Mouse (Mus musculus): ENCODE measurements around the gene Gm17190. TPM values are rescaled to one million over a fixed set of nuclear protein-coding genes. Genes with fewer than 3 reads are reported as not detected.

The Gm17190 gene
- total and polyA plus RNA-seq, 3 experiments, result 0.74 TPM; not detected in 2

DNA sequence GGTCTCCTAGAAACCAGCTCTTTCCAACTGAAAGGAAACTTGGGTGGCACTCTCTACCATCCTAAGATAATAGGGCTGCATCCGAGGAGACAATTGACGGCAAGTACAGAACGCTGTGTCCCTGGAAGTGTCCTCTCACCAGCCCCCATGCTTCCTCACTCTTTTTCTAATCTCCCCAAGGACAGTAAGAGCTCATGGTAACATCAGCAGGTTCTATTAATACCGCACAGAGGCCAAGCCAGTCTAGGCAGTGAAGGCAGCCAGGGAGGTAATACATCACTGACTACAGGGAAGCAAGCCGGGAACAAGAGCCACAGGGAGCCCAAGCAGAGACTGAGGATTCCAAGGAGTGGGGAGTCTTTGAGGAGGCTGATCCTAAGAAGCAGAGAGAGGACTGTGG lies 43.2 kb downstream of the Gm17190 start:
- no peak for DNase-seq (ENCODE audit: extremely low read depth)
- Histone ChIP-seq H3K4me2 (ENCODE audit: insufficient read depth, low read depth, poor library complexity, severe bottlenecking) (no peak overlapping the region), H3K27ac (ENCODE audit: insufficient read depth, low read depth) (no peak overlapping the region), H3K9ac (ENCODE audit: insufficient read depth, low read depth) (no peak overlapping the region), H3K79me2 (replicated peaks; ENCODE audit: control insufficient read depth, extremely low read depth, insufficient read depth, poor library complexity, severe bottlenecking) (no peaks in the 10 kb centered on the region), H3K4me3 (replicated peaks in 1 of 3; ENCODE audit: low read depth in 2 of 3, low read length in 2 of 3, poor library complexity in 1 of 3) (no peak overlapping the region), H3K27me3 (replicated peaks) (no peaks in the 10 kb centered on the region), H3K36me3 (replicated peaks in 1 of 2; ENCODE audit: control insufficient read depth in 1 of 2, insufficient read depth in 1 of 2, low read length in 1 of 2) (no peaks in the 10 kb centered on the region), H3K4me1 (ENCODE audit: control insufficient read depth in 1 of 2, insufficient read depth in 2 of 2) (peaks cover 0 to 13% of the 10 kb centered on the region in 2 experiments; a peak in 3 of 4 replicates), H3K9me3 (replicated peaks; ENCODE audit: low read length) (no peaks in the 10 kb centered on the region)
- dilution Hi-C loops (cut with MboI; ENCODE audit: extremely low pct_ligation_motif_present, extremely low pct_unique_long_range_greater_than_20kb, low sequenced_read_pairs), result no loop called here
- in situ Hi-C loops (cut with MboI; ENCODE audit: low pct_ligation_motif_present, low pct_unique_long_range_greater_than_20kb, low sequenced_read_pairs), result no loop called here
- TF ChIP-seq USF1 (IDR thresholded peaks at IDR 0.05; ENCODE audit: low read depth, low read length), result no peak
- no peak for TF ChIP-seq KAT2A (IDR thresholded peaks at IDR 0.05; ENCODE audit: insufficient replicate concordance, low read length)
- no peak for TF ChIP-seq UBTF (IDR thresholded peaks at IDR 0.05; ENCODE audit: low read depth, low read length)
- TF ChIP-seq MAZ (IDR thresholded peaks at IDR 0.05; ENCODE audit: low read depth, low read length), result no peak
- no peak for TF ChIP-seq CHD1 (IDR thresholded peaks at IDR 0.05; ENCODE audit: low read depth, low read length)
- TF ChIP-seq MYC (IDR thresholded peaks at IDR 0.05; ENCODE audit: low read depth, low read length), result no peak
- TF ChIP-seq POLR2A (IDR thresholded peaks at IDR 0.05; ENCODE audit: low read depth, low read length), result no peak
- TF ChIP-seq ZNF384 (IDR thresholded peaks at IDR 0.05; ENCODE audit: low read depth, low read length), result no peak
- TF ChIP-seq ZMIZ1 (IDR thresholded peaks at IDR 0.05; ENCODE audit: low read depth, low read length), result no peak
- TF ChIP-seq ZC3H11A (IDR thresholded peaks at IDR 0.05; ENCODE audit: low read depth, low read length), result no peak
- no peak for TF ChIP-seq NELFE (IDR thresholded peaks at IDR 0.05; ENCODE audit: low read depth, low read length)
- TF ChIP-seq JUN (IDR thresholded peaks at IDR 0.05; ENCODE audit: insufficient read depth, low read depth, low read length), result no peak
- TF ChIP-seq ELF1 (IDR thresholded peaks at IDR 0.05; ENCODE audit: low read depth, low read length), result no peak
- no peak for TF ChIP-seq BHLHE40 (IDR thresholded peaks at IDR 0.05; ENCODE audit: low read depth, low read length)
- TF ChIP-seq TBP (conservative IDR thresholded peaks at IDR 0.05; ENCODE audit: low read depth, low read length), result no peak

DNA sequence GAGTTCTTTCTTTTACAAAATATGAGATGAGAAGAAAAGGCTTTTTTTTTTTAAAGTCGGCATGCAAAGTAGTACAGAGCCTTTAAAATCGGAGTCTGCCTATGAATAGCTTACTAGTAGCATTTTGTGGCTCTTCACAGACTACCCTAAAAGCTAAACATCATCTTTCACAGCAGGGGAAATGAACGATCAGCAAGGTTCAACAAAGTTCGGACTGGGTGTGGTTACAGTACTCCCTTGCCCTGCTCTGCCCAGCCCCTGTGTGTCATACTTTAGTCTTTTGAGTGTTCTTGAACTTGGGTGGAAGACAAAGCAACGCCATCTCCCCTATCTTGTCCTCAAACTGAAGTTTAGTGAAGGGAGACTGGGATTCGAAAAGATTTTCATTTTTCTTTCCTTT lies 44.8 kb downstream of the Gm17190 start:
- in situ Hi-C loops (cut with MboI; ENCODE audit: low pct_ligation_motif_present, low pct_unique_long_range_greater_than_20kb, low sequenced_read_pairs) (no loop called here), dilution Hi-C loops (cut with MboI; ENCODE audit: extremely low pct_ligation_motif_present, extremely low pct_unique_long_range_greater_than_20kb, low sequenced_read_pairs) (no loop called here)
- Histone ChIP-seq H3K27ac (ENCODE audit: insufficient read depth, low read depth) (no peak overlapping the region), H3K4me3 (replicated peaks in 1 of 3; ENCODE audit: low read depth in 2 of 3, low read length in 2 of 3, poor library complexity in 1 of 3) (no peak overlapping the region), H3K79me2 (replicated peaks; ENCODE audit: control insufficient read depth, extremely low read depth, insufficient read depth, poor library complexity, severe bottlenecking) (no peaks in the 10 kb centered on the region), H3K9ac (ENCODE audit: insufficient read depth, low read depth) (no peak overlapping the region), H3K27me3 (replicated peaks) (no peaks in the 10 kb centered on the region), H3K36me3 (replicated peaks in 1 of 2; ENCODE audit: control insufficient read depth in 1 of 2, insufficient read depth in 1 of 2, low read length in 1 of 2) (no peaks in the 10 kb centered on the region), H3K4me1 (ENCODE audit: control insufficient read depth in 1 of 2, insufficient read depth in 2 of 2) (peaks cover 0 to 13% of the 10 kb centered on the region in 2 experiments), H3K9me3 (replicated peaks; ENCODE audit: low read length) (no peaks in the 10 kb centered on the region), H3K4me2 (ENCODE audit: insufficient read depth, low read depth, poor library complexity, severe bottlenecking) (0 out of 2 replicates have a peak overlapping the region, but pooled peaks have one; percentile 1)
- TF ChIP-seq MAX (IDR thresholded peaks at IDR 0.05; ENCODE audit: low read length), result no peak
- TF ChIP-seq POLR2A (IDR thresholded peaks at IDR 0.05; ENCODE audit: low read depth, low read length), result no peak
- TF ChIP-seq ELF1 (IDR thresholded peaks at IDR 0.05; ENCODE audit: low read depth, low read length), result no peak
- TF ChIP-seq JUND (conservative IDR thresholded peaks at IDR 0.05; ENCODE audit: low read depth, low read length), result no peak
- TF ChIP-seq RAD21 (IDR thresholded peaks at IDR 0.05; ENCODE audit: low read depth, low read length), result no peak
- no peak for TF ChIP-seq UBTF (IDR thresholded peaks at IDR 0.05; ENCODE audit: low read depth, low read length)
- TF ChIP-seq BHLHE40 (IDR thresholded peaks at IDR 0.05; ENCODE audit: low read depth, low read length), result no peak
- no peak for TF ChIP-seq TBP (conservative IDR thresholded peaks at IDR 0.05; ENCODE audit: low read depth, low read length)
- DNase-seq (ENCODE audit: extremely low read depth), result no peak

Measured in CH12.LX (cell line).